Mouse (Mus musculus): Measurements from ENCODE around the gene Dusp7. TPM values are rescaled to one million over a fixed set of nuclear protein-coding genes. Genes with fewer than 3 reads are reported as not detected.

Dusp7 gene
- polyA plus RNA-seq, 1 experiment = 8.9 TPM

DNA sequence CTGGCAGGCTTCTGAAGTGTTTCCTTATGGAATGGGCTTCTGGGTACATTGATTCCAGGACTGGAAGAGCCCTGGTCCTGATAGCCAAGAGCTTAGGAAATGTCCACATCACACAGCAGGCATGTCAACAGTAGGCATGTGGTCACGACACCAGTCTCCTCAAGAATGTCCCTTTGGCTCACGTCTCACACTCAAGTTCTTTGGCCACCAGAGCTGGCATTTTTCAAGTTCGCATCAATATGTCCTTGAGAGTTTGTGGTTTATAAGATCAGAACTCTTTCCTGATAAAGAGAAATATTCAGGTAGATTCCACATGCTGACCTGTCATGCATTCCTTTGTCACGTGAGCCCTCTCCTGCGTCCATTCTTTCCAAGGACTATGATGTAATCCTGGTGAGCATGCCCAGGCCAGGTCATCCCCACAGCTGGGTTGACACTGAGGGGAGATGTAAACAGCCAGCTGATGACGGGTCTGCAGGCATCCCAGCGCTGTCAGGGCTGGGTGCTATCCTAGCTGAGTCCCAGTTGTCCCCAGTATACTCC is 40.3 kb upstream of the Dusp7 start:
- H3K27me3 ChIP-seq (ENCODE audit: control insufficient read depth, insufficient read depth, insufficient read length) = no peaks in the 10 kb centered on the region
- H3K4me3 ChIP-seq = no peak overlapping the region
- no peak for TF ChIP-seq MYOD1 (IDR thresholded peaks at IDR 0.05; ENCODE audit: control insufficient read depth in 1 of 3, insufficient read length in 2 of 3, low read depth in 2 of 3)
- H3K36me3 ChIP-seq (ENCODE audit: control insufficient read depth, insufficient read depth) = no peaks in the 10 kb centered on the region
- H3K4me2 ChIP-seq (ENCODE audit: low read depth) = no peak overlapping the region
- H3ac ChIP-seq (ENCODE audit: control insufficient read depth, insufficient read length) = no peak overlapping the region
- no peaks in the 10 kb centered on the region for H3K79me2 ChIP-seq (ENCODE audit: control insufficient read depth, insufficient read depth)

DNA sequence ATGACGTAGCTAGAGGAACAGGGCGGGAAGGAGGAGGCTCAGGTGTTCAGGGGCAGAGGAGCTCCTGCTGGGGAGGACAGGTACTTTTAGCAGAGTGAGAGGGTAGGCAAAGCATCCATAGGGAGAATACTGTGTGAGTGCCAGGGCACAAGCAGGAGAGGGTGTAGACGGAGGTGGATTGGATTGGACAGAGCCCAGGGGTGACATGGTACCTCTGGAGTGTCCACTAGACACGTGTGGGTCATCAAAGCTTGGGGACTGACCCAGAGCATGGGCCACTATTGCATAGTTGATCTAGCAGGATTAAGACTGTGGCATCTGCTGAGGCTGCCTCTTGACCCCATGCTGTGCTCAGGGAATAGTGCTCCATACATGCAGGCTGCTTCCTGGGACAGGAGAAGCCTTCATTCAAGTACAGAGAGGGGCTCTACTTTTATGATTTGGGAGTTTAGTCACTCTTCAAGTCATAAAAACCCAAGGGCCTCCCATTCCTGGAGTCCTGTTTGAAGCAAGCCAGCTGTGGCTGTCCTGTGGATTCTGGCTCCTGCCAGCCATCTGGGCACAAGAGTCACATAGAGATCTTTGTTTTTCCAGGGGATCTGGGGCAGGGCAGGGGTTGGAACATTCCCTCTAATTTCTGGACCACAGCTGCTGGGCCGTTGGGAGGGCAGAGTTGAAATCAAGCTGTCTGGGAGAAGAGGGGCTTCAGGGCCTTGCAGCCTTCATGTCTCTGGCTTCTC is 39.5 kb upstream of the Dusp7 start:
- no peaks in the 10 kb centered on the region for H3K36me3 ChIP-seq (ENCODE audit: control insufficient read depth, insufficient read depth)
- no peak overlapping the region for H3K4me2 ChIP-seq (ENCODE audit: low read depth)
- TF ChIP-seq POLR2AphosphoS2 (IDR thresholded peaks at IDR 0.05; ENCODE audit: insufficient read length, low read depth) = no peak
- no peak for TF ChIP-seq USF1 (IDR thresholded peaks at IDR 0.05; ENCODE audit: low read depth)
- no peak for TF ChIP-seq MYOG (IDR thresholded peaks at IDR 0.05; ENCODE audit: control insufficient read depth in 1 of 3, insufficient read depth in 1 of 3, insufficient read length in 2 of 3, low read depth in 2 of 3)
- H3K4me3 ChIP-seq = no peak overlapping the region
- H3K79me2 ChIP-seq (ENCODE audit: control insufficient read depth, insufficient read depth) = no peaks in the 10 kb centered on the region
- H3K27me3 ChIP-seq (ENCODE audit: control insufficient read depth, insufficient read depth, insufficient read length) = no peaks in the 10 kb centered on the region
- H3ac ChIP-seq (ENCODE audit: control insufficient read depth, insufficient read length) = no peak overlapping the region

DNA sequence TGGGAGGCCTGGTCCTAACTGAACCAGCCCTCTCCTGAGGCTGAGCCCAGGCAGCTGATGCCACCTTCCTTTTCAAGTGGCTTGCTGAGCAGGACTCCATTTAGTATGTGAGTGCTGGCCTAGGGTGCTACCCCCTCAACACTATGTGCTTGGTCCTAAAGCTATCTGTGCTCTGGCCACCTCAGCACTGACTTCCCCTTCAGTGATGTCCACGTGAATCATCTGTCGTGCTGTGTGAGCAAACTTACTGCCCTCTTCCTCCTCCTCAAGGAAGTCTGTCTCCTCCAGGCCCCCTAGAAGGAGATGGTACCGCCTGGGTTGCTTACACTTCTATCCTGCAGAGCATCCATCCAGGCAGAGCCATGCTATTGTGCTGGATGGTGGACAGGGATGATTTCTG is 35.7 kb upstream of the Dusp7 start:
- no peak overlapping the region for H3K4me2 ChIP-seq (ENCODE audit: low read depth)
- no peak overlapping the region for H3ac ChIP-seq (ENCODE audit: control insufficient read depth, insufficient read length)
- H3K27me3 ChIP-seq (ENCODE audit: control insufficient read depth, insufficient read depth, insufficient read length) = no peaks in the 10 kb centered on the region
- no peak for TF ChIP-seq POLR2AphosphoS2 (IDR thresholded peaks at IDR 0.05; ENCODE audit: insufficient read length, low read depth)
- TF ChIP-seq MYOG (IDR thresholded peaks at IDR 0.05; ENCODE audit: control insufficient read depth in 1 of 3, insufficient read depth in 1 of 3, insufficient read length in 2 of 3, low read depth in 2 of 3) = no peak
- TF ChIP-seq CEBPB (IDR thresholded peaks at IDR 0.05; ENCODE audit: insufficient read depth, poor library complexity, severe bottlenecking) = no peak
- TF ChIP-seq SRF (IDR thresholded peaks at IDR 0.05; ENCODE audit: control insufficient read depth, insufficient read length, low read depth) = no peak
- no peak for TF ChIP-seq TCF3 (IDR thresholded peaks at IDR 0.05; ENCODE audit: insufficient read length, low read depth)
- TF ChIP-seq TCF12 (IDR thresholded peaks at IDR 0.05; ENCODE audit: insufficient read depth, poor library complexity, severe bottlenecking) = no peak
- TF ChIP-seq E2F4 (IDR thresholded peaks at IDR 0.05; ENCODE audit: insufficient read depth) = no peak
- TF ChIP-seq USF1 (IDR thresholded peaks at IDR 0.05; ENCODE audit: low read depth) = no peak
- no peaks in the 10 kb centered on the region for H3K36me3 ChIP-seq (ENCODE audit: control insufficient read depth, insufficient read depth)
- H3K79me2 ChIP-seq (ENCODE audit: control insufficient read depth, insufficient read depth) = no peaks in the 10 kb centered on the region
- no peak overlapping the region for H3K4me3 ChIP-seq

DNA sequence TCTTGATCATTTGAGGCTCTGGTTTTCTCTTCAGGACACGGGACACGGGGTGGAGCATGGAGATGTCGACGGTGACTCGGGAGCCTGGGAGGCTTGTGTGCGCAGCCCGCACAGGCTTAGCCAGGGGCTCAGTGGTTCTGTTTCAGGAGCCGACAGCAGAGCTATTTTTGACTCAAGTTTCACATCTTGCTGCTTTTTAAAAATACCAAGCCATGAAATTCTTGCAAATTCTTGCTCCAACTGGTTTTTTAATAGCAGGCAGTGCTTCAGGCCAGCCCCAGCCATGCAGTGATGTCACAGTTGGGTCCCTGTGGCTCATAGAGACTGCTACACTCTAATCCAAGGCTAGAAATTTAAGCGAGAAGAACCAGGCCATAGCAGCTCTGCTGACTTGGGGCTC is 30.8 kb upstream of the Dusp7 start:
- no peak overlapping the region for H3K4me3 ChIP-seq
- no peaks in the 10 kb centered on the region for H3K79me2 ChIP-seq (ENCODE audit: control insufficient read depth, insufficient read depth)
- H3K36me3 ChIP-seq (ENCODE audit: control insufficient read depth, insufficient read depth) = no peaks in the 10 kb centered on the region
- no peaks in the 10 kb centered on the region for H3K27me3 ChIP-seq (ENCODE audit: control insufficient read depth, insufficient read depth, insufficient read length)
- H3K4me2 ChIP-seq (ENCODE audit: low read depth) = no peak overlapping the region
- H3ac ChIP-seq (ENCODE audit: control insufficient read depth, insufficient read length) = no peak overlapping the region
- no peak for TF ChIP-seq POLR2A (IDR thresholded peaks at IDR 0.05; ENCODE audit: insufficient read length, low read depth)
- no peak for TF ChIP-seq MAX (IDR thresholded peaks at IDR 0.05; ENCODE audit: low read depth)
- no peak for TF ChIP-seq E2F4 (IDR thresholded peaks at IDR 0.05; ENCODE audit: insufficient read depth)
- TF ChIP-seq SRF (IDR thresholded peaks at IDR 0.05; ENCODE audit: control insufficient read depth, insufficient read length, low read depth) = no peak
- TF ChIP-seq TCF12 (IDR thresholded peaks at IDR 0.05; ENCODE audit: insufficient read depth, poor library complexity, severe bottlenecking) = no peak
- TF ChIP-seq USF1 (IDR thresholded peaks at IDR 0.05; ENCODE audit: low read depth) = no peak
- TF ChIP-seq REST (IDR thresholded peaks at IDR 0.05; ENCODE audit: insufficient read depth, insufficient read length) = no peak
- TF ChIP-seq MYOG (IDR thresholded peaks at IDR 0.05; ENCODE audit: control insufficient read depth in 1 of 3, insufficient read depth in 1 of 3, insufficient read length in 2 of 3, low read depth in 2 of 3) = no peak
- TF ChIP-seq CEBPB (IDR thresholded peaks at IDR 0.05; ENCODE audit: insufficient read depth, poor library complexity, severe bottlenecking) = no peak
- TF ChIP-seq MYOD1 (IDR thresholded peaks at IDR 0.05; ENCODE audit: control insufficient read depth in 1 of 3, insufficient read length in 2 of 3, low read depth in 2 of 3) = no peak
- no peak for TF ChIP-seq TCF3 (IDR thresholded peaks at IDR 0.05; ENCODE audit: insufficient read length, low read depth)
- no peak for TF ChIP-seq POLR2AphosphoS2 (IDR thresholded peaks at IDR 0.05; ENCODE audit: insufficient read length, low read depth)

DNA sequence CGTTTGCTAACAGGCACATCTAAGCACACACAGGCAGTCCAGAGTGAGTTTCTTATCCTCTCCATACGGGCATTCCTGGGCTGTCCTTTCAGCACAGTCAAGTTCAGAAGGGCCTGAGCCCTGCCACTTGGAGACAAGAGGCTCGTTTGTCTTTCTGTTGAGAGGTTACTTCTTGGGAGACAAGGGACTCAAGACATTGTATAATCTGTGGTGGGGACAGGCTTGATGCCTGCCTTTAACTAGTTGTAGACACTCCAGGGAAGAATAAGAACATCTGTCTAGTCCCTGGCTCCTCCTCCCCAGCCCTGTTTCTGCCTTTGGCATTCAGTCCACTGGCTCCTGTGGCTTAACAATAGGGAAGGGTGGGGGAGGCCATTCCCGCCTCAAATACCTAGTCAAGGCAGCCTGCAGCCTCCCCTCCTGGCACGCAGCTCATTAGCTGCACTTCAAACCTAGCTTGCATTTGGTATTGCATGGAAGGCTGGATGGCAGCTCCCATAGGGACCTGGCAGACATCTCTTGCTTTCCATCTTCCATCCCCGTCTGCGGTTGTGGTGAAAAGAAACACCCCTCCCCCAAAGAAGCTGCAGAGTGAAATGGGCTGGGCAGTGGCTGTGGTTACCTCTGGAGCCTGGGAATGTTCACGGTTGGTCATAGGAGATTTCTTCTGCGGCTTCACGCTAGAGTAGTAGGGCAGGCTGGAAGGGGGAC is 29.8 kb upstream of the Dusp7 start:
- Histone ChIP-seq H3K4me3 (no peak overlapping the region), H3K4me2 (ENCODE audit: low read depth) (peak overlapping the region; percentile 73), H3K36me3 (ENCODE audit: control insufficient read depth, insufficient read depth) (no peaks in the 10 kb centered on the region), H3ac (ENCODE audit: control insufficient read depth, insufficient read length) (no peak overlapping the region), H3K79me2 (ENCODE audit: control insufficient read depth, insufficient read depth) (no peaks in the 10 kb centered on the region), H3K27me3 (ENCODE audit: control insufficient read depth, insufficient read depth, insufficient read length) (no peaks in the 10 kb centered on the region)
- TF ChIP-seq MYOG (IDR thresholded peaks at IDR 0.05; ENCODE audit: control insufficient read depth in 1 of 3, insufficient read depth in 1 of 3, insufficient read length in 2 of 3, low read depth in 2 of 3) (no peak), MYOD1 (IDR thresholded peaks at IDR 0.05; ENCODE audit: control insufficient read depth in 1 of 3, insufficient read length in 2 of 3, low read depth in 2 of 3) (peak in 1 of 3 experiments; percentile 1)

Measured in myocyte (in vitro differentiated cells).